Mouse (Mus musculus) retina, postnatal 1 day (tissue): ENCODE measurements around the gene Cep112.
A peak's percentile ranks its signal among the peaks of the same experiment; 100 is the strongest.

Experiments used
- DNase-seq: peaks from one replicate; pipeline ENCODE4 v3.0.0-alpha.2; 2012

Cep112 gene

DNA sequence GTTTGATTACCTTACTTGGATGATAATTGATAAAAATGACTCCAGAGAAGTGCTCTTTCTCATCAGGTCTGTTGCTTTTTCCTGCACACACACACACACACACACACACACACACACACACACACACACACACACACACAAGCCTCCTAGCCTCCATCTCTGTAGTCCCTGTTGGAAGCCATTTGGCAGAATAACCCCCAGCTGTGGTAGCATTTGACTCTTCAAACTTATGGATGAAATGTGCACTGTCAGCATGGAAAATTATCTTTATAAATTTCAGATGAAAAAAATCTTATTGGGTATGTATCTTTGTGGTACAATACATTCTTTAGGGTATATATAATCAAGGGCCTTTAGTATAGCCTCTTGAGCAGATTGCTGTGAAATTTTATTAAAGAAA, 181.8 kb downstream of the Cep112 start:
- DNase-seq, result no peak

DNA sequence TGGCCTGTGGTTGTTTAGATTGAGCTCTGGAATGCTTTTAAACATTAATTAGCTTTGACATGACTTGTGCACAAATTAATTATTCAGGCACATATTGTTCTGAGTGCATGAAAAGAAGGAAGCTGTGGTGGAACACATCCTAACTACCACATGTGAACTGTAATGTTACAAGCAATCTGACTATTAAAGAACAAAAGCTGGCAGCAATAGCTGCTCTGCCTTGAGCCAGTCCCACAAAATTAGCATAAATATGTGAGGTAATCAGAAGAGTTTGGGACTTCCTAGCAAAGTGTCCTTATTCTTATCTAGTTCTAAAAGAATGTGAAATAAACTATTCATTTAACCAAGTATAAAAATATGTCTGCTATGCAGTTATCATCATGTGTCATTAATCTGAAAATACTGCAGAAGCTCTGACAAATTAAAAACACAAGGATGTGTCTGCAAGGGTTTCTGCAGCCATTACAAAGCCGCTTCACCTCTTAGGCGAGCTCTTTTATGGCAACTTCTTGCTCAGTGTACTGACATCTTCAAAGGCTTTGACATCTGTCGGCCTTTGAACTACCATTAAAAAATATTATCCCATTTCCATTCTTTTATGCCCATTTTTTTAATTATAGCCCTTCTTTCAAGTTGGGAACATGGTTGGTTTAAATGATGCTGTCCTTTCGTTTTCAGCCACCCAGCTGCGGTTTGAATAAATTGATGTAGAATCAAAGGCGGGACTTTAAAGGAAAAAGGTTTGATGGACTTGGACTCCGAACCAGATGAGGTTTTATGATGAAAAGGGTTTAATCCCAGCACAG, 195.8 kb downstream of the Cep112 start:
- peak; percentile 63 for DNase-seq

DNA sequence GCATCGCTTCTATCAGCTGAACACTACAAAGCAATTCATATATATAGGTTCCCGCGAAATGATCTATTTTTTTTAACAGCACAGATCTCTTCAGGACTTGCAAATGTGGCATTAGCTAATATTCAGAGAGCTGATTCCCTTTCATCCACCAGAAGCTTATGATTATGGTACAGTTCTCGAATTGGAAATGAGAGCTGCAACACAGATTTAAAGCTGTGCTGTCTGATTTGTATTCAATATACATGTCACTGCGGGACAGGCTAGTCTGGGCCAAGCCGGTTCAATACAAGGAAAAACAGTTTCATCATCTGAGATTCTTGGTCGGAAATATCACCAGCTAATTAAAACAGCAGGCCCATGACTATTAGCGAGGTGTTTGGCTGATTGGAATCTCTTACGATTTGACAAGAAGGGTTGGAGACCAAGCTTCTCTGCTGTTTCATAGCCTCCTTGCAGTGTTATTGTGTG, 196.5 kb downstream of the Cep112 start:
- no peak for DNase-seq

DNA sequence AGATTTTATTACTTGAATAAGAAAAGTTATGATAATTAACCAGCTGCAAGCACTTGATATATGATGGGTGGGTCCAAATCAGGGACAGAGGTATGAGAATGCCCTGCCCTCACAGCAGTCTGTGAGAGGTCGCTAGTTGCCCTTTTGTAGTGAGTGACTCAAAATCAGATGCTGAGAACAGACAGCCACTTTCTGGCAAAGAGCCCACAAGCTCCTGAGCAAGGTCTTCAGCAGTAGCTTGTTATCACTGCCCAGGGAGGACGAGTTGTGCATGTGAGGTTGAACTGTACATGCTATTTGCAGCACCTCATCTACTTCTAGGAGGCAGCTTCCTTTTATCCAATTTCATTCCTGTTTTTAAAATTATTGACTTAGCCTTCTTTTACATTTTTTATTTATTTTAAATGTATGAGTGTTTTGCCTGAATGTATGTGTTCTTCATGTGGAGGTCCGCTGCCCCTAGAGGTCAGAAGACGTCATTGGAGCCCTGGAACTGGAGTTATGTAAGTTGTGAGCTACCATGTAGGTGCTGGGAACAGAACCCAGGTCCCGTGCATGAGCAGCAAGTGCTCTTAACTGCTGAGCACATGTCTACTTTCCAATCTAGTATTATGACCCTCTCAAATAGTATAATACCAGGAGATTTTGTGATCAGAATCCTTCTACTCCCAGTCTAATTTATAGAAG, 200.7 kb downstream of the Cep112 start:
- DNase-seq, result no peak

DNA sequence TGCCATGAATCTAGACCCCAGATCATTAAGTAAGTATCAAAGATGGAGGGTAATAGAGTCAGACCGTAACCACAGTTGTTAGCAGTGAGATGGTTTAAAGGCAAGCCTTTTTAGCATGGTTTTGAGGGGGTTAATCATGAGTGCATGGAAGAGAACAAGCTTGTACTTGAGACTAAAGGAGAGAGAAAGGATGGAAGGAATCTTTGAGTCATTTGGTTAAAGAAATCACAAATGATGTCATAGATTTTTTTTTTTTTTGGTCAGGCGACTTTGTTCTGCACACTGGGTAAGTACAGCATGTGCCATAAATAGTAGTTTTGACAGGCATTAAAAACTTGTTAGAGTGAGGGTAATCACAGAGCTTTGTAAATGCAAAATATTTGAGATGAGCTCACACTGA, 212.8 kb downstream of the Cep112 start:
- no peak for DNase-seq

DNA sequence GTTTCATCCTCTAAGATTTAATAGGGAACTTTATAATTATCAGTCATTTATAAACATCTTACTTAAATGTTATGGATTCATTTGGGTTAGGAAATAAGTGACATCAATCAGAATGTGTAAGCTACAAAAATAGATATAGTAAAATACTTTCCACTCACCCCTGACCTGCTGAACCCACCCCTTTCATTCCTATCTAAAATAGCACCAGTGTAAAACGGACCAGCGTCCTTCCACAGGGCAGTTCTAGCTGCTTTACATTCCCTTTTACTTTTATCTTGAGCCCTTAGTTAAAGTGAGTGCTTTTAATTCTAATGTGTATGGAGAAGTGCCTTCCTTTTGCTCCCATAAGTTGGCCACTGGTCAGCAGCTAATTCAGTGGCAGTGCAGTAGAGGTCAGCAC, 230.6 kb downstream of the Cep112 start:
- DNase-seq, result no peak

DNA sequence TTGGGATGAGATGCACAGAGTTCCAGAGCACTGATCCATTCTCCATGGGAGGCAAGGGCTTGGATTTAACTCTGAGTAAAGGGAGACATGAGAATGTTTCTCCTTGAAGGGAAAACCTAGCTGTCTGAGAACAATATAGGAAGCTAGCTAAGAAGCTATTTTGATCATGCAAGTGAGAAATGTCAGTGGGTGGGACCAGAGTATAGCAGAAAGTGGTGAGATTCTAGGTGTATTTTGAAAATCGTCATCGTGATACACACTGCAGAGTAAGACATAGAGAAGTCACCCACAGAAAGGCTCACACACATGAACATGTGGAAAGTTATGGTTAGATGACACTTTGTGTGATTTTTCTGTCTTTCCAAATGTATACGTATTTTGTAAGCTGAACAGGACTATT, 257.0 kb downstream of the Cep112 start:
- no peak for DNase-seq

DNA sequence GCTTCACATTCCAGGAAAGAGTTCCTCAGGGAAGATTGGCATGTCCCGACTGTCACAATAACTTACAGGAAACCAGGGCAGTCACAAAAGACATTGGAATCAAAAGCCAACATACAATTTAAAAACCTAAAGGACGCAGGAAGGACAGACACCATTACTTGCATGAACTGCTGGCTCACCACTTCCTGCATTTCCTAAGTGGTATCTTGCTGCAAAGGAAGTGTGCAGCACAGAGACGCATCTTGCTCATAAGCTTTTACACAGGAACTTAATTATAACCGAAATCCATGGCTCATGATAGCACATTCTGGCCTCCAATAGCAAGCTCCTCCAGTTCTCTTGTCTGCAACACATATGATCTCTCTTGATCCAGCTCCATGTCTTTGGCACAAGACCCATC, 271.6 kb downstream of the Cep112 start:
- no peak for DNase-seq

DNA sequence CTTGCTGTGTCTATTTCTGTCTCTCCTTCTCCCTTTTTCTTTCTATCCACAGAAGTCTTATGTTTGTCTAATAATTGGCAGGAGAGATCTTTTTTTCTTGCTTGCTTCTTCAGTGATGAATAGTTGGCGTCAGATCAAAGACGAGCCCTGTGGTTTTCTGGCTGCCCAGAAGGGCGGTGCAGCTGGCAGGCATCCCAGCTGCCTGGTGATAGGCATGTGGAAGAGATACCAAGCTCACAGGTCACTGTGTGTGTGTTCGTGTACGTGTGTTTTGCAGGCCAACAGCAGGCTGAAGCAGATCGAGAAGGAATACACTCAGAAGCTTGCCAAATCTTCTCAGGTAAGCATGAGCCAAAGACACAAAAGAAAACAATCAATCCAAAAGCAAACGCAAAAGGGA, 327.3 kb downstream of the Cep112 start:
- peak; percentile 72 for DNase-seq

DNA sequence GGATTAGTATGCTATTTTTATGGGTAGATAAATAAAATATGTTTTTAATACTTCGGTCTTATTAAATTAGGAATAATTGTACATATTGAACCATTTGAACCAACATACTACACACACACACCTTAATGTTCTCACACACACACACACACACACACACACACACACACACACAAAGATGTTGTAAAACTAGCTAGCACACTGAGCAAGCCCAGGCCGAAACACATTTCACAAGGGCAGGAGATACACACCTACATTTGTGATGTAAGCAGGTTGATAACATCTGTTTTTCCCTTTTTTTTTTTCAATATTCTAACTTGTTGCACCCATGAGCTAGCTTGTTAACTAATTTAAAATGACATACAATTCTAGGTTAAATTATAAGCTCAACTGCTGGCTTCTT, 327.8 kb downstream of the Cep112 start:
- no peak for DNase-seq

DNA sequence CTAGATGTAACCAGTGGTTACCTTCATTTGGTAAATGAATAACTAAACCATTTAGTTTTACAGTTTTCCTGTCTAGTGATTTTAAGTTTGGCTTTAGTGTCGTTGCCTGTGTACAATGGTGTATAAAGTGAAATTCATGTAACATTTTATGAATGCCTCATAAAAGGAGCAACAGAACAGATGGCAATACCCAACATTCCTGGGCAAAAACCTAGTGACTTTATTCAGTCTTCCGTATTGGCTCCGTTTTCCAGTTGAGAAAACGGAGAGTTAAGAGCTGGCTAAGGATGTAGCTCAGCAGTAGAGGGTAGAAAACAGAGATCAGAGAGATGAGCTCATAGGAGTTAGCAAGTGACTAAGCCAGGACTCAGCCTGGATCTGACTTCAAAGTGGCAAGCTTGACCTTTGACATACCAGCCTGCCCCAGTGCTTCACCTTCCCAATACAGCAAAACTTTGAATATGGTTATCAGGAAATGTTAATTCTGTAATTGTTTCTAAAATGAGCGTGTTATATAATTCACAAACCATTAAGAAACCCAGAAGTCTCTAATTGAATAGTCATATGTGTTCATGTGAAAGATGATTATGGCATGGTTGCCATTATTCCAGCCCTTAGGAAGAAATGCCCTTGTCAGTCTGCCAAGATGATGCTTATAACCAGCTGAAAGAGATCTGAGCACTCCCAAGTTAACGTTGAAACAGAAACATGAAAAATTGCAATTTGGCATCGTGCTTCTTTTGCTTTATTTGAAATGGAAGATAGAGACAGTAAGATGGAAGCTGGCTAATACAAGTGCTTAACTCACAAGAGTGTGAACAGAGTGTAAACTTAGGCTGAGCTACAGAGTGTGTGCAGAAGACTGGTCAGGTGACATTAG, 328.6 kb downstream of the Cep112 start:
- DNase-seq, result no peak

DNA sequence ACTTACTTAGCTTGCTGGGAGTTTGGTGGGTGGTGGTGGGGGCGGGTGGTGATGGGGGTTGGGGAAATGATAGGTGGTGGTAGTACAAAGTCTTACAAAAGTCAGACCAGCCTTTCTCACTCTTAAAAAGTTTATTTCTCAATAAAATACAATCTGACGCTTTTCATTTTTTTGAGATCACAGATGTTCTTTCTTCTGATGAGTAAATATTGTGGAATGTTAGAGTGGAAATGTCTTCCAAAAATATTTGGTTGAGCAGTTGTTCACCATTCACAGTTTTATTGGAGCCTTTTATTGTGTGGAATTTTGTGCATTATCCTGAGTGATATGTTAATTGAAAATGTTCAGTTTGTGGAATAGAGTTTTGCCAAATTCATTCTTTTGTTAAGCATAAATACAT, 332.2 kb downstream of the Cep112 start:
- DNase-seq, result no peak

DNA sequence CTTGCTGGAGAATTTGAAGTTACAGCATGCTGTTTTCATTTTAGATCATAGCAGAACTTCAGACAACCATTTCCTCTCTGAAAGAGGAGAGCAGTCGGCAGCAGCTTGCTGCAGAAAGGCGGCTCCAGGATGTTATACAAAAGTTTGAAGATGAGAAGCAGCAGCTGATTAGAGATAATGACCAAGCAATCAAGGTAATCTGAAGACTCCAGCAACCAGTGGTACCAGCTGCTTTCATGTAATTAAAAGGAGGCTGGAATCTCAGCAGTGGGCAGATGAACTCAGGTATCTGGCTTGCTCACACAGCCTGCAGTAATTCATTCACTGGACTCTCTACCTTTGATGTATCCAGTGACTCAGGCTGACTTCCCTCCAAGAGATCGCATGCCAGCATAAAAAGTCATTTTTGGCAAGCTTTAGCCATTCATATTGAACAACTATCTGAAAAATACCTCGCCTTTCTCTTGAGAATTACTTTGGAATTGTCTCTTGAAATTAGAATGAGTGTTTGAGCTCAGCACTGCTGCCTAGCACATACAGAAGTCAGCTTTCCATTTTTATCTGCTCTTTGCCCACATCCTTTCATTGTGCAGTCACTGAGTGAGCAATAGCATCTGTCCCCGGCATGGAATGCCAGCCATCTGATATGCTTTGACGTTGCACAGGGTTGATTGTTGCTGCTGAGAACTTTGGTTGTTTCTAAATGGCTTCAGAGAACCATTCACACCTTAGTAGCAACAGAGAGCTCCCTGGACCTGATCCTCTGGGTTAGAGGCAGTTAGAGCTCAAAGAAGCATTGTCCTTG, 332.8 kb downstream of the Cep112 start:
- DNase-seq, result no peak

DNA sequence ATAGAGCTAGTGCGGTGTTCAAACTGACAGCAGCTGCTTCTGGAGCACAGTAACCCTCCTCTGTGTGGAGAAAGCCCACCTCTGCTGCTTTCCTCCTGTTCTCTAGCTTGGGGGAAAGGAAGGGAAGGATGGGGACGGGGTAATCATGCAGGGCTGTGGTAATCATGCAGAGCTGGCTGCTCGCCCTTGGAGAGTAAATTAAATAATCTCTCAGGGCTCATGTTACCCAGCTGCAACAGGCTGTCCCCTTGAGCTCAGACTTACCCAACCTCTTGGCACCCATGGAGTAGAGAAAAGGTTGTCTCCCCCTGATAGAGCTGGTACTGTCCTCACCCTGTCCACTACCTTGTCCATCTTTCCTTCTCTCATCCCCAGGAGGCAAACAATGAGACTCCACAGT, 345.1 kb downstream of the Cep112 start:
- no peak for DNase-seq

DNA sequence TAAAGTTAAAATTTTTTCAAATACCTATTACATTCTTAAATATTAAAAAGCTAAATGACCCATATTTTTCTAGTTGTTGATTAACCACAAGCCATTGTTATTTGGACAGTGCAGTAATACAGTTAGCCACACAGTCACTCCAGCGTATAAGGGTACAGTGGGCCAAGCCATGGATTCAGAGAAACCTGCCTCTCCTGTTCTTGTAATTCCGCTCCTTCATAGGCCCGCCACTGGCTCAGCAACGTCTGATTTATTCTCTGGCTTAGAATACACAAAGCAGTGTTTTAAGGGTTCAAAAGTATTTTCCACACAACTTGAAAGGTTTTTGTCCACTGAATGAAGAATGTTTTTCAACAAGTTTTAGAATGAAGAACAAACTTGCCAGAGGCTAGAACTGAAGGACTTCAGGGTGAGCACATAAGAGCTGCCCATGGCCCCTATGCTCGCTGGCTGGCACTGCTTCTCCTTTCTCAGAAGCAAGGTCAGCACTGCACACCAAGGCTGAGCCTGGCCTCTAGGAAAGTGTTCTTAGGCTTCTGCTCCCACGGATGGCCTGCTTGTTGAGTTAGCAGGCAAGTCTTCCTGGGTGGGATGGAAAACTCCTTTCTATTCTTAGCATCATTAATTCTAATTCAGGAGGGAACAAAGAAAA, 349.2 kb downstream of the Cep112 start:
- DNase-seq, result no peak

DNA sequence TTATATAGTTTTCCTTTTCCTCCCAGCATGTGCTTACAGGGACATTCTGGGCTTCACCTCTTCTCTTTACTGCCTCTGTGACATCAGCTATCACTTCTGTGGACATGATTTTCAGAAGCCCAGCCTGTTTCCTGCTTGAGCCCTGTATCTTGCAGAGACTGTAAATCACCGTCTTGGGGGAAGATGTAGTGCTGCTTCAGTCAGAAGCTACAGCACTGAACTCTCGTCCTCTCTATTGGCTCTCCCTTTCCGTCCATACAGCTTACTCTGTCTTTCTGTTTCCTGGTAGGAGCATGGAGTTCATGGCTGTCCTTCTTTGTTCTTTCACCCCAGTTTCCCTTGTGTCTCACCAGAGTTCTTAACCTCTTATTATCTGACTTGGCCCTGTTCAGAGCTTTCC, 352.2 kb downstream of the Cep112 start:
- DNase-seq, result no peak

DNA sequence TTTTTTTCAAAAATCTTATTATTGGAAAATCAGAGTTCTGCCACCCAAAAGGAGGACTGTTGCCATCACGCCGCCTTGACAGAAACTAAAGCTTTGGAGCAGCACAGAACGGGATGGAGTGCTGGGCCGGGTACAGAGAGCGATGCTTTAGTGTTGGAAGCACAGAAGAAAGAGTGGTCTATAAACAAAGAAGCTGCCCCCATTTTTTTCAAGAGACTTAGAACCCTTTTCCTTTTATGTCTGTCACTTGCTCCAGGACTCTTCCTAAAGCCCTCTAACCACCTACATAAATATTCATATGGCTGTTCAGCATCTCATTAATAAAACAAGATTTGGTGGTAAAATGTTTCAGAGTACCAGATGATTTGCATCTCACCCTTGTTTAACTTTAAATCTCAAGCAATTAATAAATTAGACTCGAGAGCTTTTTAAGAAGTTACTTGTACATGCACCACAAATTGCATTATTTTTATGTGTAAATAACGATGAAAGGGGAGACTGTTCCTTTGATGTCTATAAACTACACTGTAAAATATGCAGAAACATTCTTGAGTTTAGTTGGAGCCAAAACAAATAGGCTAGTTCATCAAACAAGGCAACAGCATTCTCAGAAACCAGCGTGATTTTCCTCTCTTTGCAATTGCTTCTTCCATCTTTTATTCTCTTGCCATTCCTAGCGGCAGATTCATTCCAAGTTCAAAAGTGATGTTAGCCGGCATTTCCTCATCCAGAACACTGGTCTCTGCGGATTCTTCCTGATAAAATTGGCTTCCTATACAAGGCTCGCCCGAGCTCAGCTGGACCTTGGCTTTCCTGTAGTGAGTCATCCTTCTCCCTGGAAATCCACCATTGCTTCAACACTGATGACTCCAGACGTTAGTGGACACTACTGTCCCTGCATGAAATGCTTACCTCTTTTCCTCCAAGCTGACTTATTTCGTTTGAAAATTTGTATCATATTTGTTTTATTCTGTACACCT, 355.6 kb downstream of the Cep112 start:
- no peak for DNase-seq

DNA sequence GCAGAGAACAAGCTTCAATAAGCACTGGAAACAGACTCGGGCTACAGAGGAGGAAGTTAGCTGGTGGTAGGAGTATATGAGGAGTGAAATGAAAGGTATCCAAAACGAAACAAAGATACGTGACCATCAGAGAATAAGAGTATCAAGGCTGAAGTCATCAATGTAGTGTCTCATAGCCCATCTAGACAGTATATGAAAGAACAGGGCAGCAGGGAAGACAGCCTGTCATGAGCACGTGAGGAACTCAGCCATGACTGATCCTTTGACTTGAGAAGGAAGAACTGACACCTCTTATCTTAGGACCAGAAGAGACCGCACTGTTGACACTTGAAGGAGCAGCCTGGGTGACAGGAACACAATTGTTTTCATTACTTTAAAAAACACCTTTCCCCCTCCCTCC, 373.4 kb downstream of the Cep112 start:
- no peak for DNase-seq

DNA sequence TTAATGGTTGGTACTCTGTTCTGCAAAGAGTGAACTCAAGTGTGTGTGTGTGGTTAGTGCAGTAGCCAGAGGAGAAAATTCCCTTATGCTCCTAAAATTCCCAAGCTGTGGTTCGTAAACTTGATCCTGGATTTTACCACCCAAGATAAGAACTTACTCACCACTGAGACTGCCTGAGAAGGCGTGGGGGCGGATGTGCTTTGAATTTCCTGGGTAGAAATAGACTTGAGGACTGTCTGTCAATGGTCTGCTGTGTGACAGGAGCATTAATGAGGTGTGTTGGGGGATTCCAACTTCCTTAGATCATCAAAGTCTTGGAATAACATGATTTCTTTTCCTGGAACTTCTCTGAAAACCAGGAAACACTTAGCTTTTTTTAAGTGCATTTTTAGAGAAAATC, 374.7 kb downstream of the Cep112 start:
- DNase-seq, result no peak

DNA sequence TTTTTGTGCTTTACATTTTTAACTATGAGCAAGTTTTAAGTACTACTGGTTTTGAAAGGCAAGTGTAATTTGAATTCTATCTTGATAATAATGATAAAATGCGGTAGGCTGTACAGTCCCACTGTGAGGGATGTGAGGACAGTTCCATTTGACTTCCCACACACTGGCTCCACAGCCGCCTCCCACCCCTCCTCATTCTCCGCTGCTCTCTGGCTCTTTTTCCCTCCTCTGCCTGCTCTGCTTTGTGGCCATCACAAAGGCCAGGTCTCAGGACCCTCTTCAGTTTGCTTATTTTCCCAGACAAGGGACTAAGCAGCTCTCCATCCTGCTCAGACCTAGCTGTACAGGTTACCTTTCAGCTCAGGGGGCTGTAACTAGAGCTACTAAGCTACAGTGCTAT, 379.0 kb downstream of the Cep112 start:
- DNase-seq, result no peak

DNA sequence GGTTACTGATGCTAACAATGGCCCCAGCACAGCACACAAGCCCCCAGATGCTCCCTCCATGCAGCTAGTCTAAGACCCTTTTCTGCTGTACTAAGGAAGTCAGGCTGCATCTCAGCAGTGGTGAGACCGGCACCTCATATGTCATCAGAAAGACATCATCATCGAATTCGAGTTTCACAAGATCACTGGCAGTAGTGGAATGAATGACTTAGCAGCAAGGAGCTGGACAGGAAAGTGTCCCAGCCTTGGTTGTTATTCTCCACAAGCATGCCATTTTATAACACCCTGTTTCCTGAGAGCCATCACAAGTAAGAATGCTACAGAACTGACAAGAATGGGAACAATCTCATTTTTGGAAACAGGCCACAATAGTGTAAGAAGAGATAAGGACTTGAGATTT, 381.0 kb downstream of the Cep112 start:
- no peak for DNase-seq
